Mouse (Mus musculus): ENCODE data around the gene Arhgef28.

GRCm38 (mm10) chr13:98028711-98029250 lies 177.5 kb downstream of the Arhgef28 start:
- TF ChIP-seq CTCF (IDR thresholded peaks at IDR 0.05; ENCODE audit: low read depth) (no peak), EP300 (IDR thresholded peaks at IDR 0.05; ENCODE audit: low read depth) (no peak)
